Mouse (Mus musculus) thymus, postnatal 4 days (tissue): ENCODE data around the gene Ccdc61.

ENCODE experiments used
- DNase-seq: peaks from one replicate; pipeline ENCODE4 v3.0.0; 2021

Ccdc61 gene

GRCm38 (mm10) chr7:18910241-18910831 is at the start of gene Ccdc61:
Ccdc61 (minus strand) TSS chr7:18910415.
- peak; percentile 97 for DNase-seq

DNA sequence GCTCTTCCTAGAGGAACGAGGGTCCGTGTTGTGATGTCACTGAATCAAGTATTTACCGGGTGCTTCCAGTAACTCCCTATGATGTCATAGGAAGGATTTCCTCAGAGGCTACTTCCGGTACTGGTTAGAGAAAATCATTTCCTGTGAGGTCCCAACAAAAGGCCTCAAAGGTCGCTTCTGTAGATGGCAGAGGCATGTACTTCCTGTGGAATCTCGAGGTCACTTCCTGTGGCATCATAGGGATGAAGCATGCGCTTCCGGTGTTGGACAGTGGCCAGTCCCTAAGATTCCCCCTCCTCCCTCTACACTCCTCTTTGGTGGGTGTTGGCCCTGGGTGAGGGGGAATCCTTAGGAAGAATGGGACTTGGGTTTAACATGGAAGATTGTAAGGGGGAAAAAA is 49.2 kb upstream of the Ccdc61 start:
- no peak for DNase-seq

GRCm38 (mm10) chr7:18958384-18958766 is 48.2 kb upstream of the Ccdc61 start:
- DNase-seq = no peak

DNA sequence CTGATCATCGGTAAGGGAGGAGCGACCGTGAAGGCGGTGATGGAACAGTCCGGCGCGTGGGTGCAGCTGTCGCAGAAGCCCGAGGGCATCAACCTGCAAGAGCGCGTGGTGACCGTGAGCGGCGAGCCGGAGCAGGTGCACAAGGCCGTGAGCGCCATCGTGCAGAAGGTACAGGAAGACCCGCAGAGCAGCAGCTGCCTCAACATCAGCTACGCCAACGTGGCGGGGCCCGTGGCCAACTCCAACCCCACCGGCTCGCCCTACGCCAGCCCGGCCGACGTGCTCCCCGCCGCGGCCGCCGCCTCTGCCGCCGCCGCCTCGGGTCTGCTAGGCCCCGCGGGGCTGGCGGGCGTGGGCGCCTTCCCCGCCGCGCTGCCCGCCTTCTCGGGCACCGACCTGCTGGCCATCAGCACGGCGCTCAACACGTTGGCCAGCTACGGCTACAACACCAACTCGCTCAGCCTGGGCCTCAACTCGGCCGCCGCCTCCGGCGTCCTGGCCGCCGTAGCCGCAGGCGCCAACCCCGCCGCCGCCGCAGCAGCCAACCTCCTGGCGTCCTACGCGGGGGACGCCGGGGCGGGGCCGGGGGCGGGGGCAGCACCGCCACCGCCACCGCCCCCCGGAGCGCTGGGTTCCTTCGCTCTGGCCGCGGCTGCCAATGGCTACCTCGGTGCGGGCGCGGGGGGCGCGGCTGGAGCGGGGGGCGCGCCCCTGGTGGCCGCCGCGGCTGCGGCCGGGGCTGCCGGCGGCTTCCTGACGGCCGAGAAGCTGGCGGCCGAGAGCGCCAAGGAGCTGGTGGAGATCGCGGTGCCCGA is 47.6 kb upstream of the Ccdc61 start:
- peak; percentile 42 for DNase-seq

DNA sequence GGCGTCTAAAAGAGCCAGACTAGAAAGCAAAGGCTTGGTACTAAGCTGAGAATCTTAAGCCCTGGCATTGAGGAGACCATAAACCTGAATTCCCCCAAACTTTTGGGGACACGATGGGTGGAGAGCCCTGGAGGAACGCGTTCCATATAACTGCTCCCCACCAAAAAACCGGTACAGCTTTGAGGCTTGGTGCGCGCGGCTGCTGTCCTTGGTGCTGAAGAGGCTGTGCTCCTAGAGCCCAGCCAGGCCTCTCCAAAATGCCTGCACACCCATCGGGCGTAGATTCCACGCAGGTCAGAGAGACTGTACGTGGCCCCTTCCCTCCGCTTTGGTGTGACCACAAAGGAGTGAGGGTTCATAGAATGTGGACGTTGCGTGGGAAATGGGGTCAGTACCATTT is 41.2 kb upstream of the Ccdc61 start:
- peak; percentile 78 for DNase-seq

DNA sequence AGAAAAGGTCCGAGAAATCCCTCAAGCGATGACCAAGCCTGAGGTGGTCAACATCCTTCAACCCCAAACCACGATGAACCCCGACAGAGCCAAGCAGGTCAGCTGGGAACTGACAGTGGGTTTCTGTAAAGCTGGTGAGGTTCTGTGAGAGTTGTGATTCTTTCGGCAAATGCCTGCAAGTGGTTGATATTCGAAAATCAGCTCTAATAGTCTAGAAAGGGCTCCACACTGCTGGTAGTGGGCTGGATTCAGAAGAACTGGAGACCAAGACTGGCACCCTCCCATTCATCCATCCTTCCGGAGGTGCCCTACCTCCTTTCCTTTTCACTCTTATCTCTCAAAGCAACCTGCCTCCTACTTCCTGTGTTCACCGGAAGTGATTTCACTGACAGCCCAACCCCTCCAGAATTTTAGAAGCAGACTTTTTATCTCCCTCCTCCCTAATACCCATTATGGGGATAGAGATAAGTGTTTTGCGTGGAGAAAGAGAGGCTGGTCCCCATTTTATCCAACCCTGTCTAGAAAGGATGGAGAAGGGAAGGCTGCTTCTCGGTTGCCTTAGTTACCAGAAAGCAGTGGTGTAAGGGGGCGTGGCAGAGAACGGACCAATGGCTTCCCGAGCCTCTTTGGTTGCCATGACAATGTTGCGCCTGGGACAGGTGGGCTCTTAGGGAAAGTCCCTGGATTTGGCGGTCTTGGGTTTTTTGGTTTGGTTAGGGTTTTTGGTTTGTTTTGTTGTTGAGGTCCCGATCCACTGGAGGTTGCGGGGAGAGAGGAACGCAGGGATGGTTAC is 40.5 kb upstream of the Ccdc61 start:
- no peak for DNase-seq

DNA sequence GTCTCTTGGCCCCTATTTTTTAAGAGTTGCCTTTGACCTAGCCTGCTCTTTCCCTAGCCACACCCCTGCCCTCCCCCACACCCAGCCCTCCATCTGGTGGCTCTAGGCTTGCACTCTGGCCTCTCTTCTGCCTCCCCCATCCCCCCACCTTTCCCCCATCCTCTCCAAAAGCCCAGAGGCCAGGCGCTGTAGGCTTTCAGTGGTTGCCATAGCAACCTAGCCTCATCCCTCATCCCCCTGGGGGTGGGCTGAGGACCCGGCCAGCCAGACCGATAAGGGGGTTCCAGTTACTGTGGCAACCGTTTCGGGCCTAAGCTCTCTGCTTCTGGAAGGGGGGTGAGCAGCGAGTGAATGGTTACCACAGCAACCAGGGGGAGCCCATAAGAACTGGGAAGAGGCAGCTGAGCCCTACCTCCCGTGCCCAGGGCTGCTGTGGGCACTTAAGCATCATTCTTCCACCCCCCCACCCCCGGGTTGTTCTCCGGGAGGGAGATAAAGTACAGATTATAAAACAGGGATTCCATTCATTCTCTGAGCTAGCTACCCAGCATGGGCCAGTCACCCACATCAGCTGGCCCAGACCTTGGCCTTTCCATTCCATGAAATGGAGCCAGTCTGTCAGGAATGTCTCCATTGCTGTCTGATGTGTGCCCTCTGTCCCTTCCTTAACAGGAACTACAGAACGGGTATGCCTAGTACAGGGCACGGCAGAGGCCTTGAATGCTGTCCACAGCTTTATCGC is 39.7 kb upstream of the Ccdc61 start:
- no peak for DNase-seq

DNA sequence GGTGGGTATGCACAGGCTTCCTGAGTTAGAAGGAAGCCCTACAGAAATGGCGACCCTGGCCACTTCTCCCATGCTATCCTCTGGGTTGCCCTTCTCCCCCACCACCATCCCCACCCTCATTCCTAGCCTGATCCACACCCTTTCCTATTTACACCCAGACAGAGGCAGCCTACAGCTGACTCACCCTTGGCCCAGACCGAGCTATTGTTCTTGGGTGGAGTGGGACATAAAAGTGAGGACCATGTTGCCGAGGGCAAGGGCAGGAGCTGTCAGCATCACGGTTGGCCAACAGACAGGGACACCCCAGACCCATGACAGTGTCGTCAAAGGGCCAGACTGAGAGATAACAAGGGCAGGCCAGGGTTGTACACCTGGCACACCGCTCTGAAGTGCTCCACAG is 37.9 kb upstream of the Ccdc61 start:
- no peak for DNase-seq

DNA sequence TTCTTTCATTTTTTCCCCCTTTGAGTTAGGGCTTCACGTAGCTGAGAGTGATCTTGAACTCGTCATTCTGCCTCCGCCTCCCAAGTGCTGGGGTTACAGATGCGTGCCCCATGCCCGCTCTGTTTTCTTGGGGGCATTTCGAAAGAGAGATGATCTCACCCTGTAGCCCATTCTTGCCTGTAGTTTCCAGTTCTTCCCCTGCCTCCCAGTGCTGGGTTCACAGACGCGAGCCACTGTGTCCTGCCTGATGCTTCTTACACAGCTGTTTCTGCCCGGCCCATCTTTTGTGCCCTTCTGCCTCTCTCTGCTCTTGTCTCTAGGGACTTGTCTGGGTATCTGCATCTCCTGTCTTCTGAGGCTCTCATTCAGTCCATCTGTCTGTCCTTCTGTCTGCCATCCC is 32.6 kb upstream of the Ccdc61 start:
- DNase-seq = no peak

- no peak for DNase-seq
These were observed 32.2 kb upstream of the Ccdc61 start for GRCm38 (mm10) chr7:18942376-18942775.

GRCm38 (mm10) chr7:18927759-18928158 is 17.5 kb upstream of the Ccdc61 start:
- DNase-seq = no peak

DNA sequence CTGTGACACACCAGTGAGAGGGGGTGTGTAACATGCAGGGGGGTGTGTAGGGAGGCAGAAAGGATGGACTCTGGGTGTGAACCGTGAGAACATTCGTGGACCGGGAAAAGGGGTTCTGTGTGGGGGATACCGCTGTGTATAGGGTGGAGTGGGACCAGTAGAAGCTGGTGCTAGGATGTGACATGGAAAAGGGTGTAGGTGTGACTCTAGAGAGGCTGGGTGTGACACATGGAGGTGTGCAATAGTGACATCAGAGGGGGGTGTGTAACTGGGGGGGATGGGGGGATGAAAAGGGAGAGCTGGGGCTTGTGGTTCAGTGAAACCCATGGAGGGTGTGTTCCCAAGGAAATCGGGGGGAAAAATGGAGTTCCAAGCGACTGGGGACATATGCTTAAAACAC is 16.7 kb upstream of the Ccdc61 start:
- no peak for DNase-seq

GRCm38 (mm10) chr7:18926041-18926790 is 16.0 kb upstream of the Ccdc61 start:
- peak; percentile 39 for DNase-seq

- DNase-seq = peak; percentile 73
These were observed 15.1 kb upstream of the Ccdc61 start, which contains the start of gene Nova2 for GRCm38 (mm10) chr7:18925162-18925938. Nova2 (plus strand) TSS chr7:18925888.

DNA sequence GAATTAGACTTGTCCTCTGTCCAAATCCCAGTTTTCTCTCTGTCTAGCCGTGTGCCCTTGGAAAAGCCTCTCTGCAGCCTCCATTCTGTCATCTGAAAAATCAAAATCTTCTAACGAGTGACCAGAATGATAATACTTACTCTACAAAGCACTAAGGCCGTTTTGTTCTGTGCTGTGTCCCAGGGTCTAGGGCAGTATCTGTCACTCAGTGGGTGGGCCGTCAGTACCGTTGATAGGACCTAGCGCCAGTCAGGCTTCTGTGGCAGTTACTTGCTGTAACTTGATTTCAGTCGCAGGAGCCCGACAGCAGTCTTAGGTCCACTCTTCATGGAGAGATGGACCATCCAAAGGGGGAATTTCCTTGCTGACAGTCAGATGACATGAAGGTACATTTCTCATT is 14.1 kb upstream of the Ccdc61 start:
- no peak for DNase-seq

DNA sequence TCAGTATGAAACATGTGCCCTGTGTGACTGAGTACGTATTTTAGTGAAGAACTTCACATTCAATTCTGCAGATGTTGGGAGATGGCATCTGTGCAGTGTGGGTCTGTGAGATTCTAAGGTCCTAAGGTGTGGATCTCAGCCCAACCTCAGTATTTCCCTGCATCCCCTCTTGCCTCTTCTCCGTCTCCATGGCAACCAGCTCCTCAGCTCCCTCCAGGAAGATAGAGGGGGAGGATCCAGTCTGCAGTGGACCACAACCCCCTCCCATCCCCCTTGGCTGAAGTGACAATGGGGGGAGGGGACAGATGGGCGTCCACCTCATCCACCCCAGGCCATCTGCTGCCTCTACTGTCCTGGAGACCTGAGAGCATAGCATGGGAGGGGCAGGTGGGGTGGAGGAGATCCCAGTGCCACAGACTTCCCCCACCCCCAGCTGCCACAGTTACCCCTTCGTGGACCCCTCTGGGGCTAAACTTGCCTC is 13.5 kb upstream of the Ccdc61 start:
- no peak for DNase-seq

- no peak for DNase-seq
These were observed 13.1 kb upstream of the Ccdc61 start for GRCm38 (mm10) chr7:18923267-18923666.

DNA sequence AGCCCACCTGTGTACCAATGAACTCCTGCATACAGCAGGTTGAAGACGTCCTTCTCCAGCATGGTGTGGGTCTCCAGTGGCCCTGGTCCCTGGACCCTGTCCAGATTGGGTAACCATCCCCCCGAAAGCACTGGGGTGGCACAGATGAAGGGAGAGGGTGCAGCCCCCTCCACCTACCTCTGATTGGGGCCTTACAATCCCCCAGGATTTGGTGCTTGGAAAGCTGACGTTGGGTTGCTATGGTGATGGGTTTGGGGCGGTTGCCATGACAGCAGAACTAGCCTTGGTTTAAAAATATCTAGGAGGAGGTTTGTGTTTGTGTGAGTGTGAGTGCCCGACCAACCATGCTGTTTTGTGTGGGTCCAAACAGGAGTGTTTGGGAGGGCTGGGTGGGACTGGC is 12.6 kb upstream of the Ccdc61 start:
- no peak for DNase-seq

- peak; percentile 47 for DNase-seq
These were observed 10.9 kb upstream of the Ccdc61 start for GRCm38 (mm10) chr7:18921069-18921468.

DNA sequence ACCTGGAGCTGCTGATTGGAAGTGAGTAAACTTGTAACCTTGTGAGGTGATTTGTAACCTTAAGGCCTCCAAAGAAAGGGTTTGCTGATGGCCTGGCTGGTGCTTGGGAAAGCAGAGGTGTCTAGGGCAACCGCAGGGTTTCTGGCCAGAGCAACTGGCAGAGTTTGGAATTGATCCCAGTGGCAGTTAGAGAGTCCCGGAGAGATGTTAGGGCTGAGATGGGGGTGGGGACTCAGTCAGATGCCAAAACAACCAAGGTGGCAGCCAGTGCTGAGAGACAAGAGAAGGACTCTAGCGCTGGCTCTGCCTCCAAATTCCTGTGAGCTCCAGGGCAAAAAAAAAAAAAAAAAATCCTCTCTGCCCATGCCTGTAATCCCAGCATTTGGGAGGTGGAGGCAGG is 7.7 kb upstream of the Ccdc61 start:
- DNase-seq = no peak

GRCm38 (mm10) chr7:18916254-18916653 is 6.0 kb upstream of the Ccdc61 start:
- DNase-seq = peak; percentile 47
